Mouse (Mus musculus): ENCODE measurements around the gene Rhox12.

- TF ChIP-seq CTCF (IDR thresholded peaks at IDR 0.05; ENCODE audit: insufficient read depth, low read length) (peak; percentile 64), POLR2A (IDR thresholded peaks at IDR 0.05; ENCODE audit: borderline replicate concordance, extremely low read depth, low read depth, low read length) (no peak)
Measured at GRCm38 (mm10) chrX:38084226-38084625, 26.5 kb downstream of the Rhox12 start.
